Mouse (Mus musculus): ENCODE data around the gene Npy2r. TPM values are rescaled to one million over a fixed set of nuclear protein-coding genes. Genes with fewer than 3 reads are reported as not detected.
A peak's percentile ranks its signal among the peaks of the same experiment; 100 is the strongest.

The Npy2r gene
- 2.2 and 2.7 TPM in 2 replicates for polyA plus RNA-seq (2015; fragmentation: Nextera tagmentation; extraction: Ambion mirVana)

GRCm38 (mm10) chr3:82547908-82548721 is at the start of gene Npy2r:
TSS of gene Npy2r (minus strand) at chr3:82548084.
- under 1% methylated on average over 32 of the region's 32 CpGs for WGBS
- peak within 1 kb of the TSS; percentile 70 for H3K4me2 ChIP-seq
- H3K36me3 ChIP-seq = no peaks in the 10 kb centered on the region
- H3K4me1 ChIP-seq (replicated peaks) = peaks cover 15% of the 10 kb centered on the region
- peak; percentile 76 for ATAC-seq (ENCODE audit: low FRiP score, low read depth)
- H3K27ac ChIP-seq (replicated peaks) = no peak within 1 kb of the TSS
- no peaks in the 10 kb centered on the region for H3K9me3 ChIP-seq
- peak within 1 kb of the TSS; percentile 39 for H3K9ac ChIP-seq
- H3K4me3 ChIP-seq = peak within 1 kb of the TSS; percentile 46
- no peaks in the 10 kb centered on the region for H3K27me3 ChIP-seq

- H3K4me3 ChIP-seq = no peak overlapping the region
- H3K27ac ChIP-seq (replicated peaks) = no peak overlapping the region
- H3K9me3 ChIP-seq = no peaks in the 10 kb centered on the region
- no peaks in the 10 kb centered on the region for H3K36me3 ChIP-seq
- H3K4me2 ChIP-seq = no peak overlapping the region
- 0 out of 2 replicates have a peak, but pooled peaks cover 4% of the 10 kb centered on the region for H3K4me1 ChIP-seq (replicated peaks)
- ATAC-seq (ENCODE audit: low FRiP score, low read depth) = no peak
- H3K9ac ChIP-seq = no peak overlapping the region
- H3K27me3 ChIP-seq = no peaks in the 10 kb centered on the region
- WGBS = 59% methylated on average over 3 of the region's 3 CpGs
These were observed 9.9 kb upstream of the Npy2r start for GRCm38 (mm10) chr3:82557786-82558185.

GRCm38 (mm10) chr3:82556311-82556828 is 8.5 kb upstream of the Npy2r start:
- Histone ChIP-seq H3K27me3 (no peaks in the 10 kb centered on the region), H3K4me2 (no peak overlapping the region), H3K9me3 (no peaks in the 10 kb centered on the region), H3K4me3 (no peak overlapping the region), H3K9ac (no peak overlapping the region), H3K27ac (replicated peaks) (no peak overlapping the region), H3K4me1 (replicated peaks) (0 out of 2 replicates have a peak, but pooled peaks cover 4% of the 10 kb centered on the region), H3K36me3 (no peaks in the 10 kb centered on the region)
- 86% methylated on average over 2 of the region's 2 CpGs for WGBS
- ATAC-seq (ENCODE audit: low FRiP score, low read depth) = no peak

- no peak overlapping the region for H3K27ac ChIP-seq (replicated peaks)
- H3K9ac ChIP-seq = no peak overlapping the region
- H3K4me3 ChIP-seq = no peak overlapping the region
- H3K9me3 ChIP-seq = no peaks in the 10 kb centered on the region
- ATAC-seq (ENCODE audit: low FRiP score, low read depth) = no peak
- H3K27me3 ChIP-seq = no peaks in the 10 kb centered on the region
- WGBS = 92% methylated on average over 5 of the region's 5 CpGs
- H3K4me1 ChIP-seq (replicated peaks) = peaks cover 15% of the 10 kb centered on the region
- no peaks in the 10 kb centered on the region for H3K36me3 ChIP-seq
- no peak overlapping the region for H3K4me2 ChIP-seq
These were observed 2.0 kb upstream of the Npy2r start for GRCm38 (mm10) chr3:82549932-82550331.

GRCm38 (mm10) chr3:82548753-82549152 is 869 bp upstream of the Npy2r start:
- no peaks in the 10 kb centered on the region for H3K9me3 ChIP-seq
- H3K9ac ChIP-seq = peak overlapping the region; percentile 39; the same call in 1 of the 2 replicates
- H3K4me1 ChIP-seq (replicated peaks) = peaks cover 15% of the 10 kb centered on the region
- 2% methylated on average over 9 of the region's 9 CpGs for WGBS
- H3K27me3 ChIP-seq = no peaks in the 10 kb centered on the region
- peak overlapping the region; percentile 46 for H3K4me3 ChIP-seq
- peak; percentile 59; the same call in 1 of the 2 replicates for ATAC-seq (ENCODE audit: low FRiP score, low read depth)
- H3K4me2 ChIP-seq = peak overlapping the region; percentile 70
- no peak overlapping the region for H3K27ac ChIP-seq (replicated peaks)
- no peaks in the 10 kb centered on the region for H3K36me3 ChIP-seq

GRCm38 (mm10) chr3:82541449-82541848 is 6.4 kb downstream of the Npy2r start:
- Histone ChIP-seq H3K4me2 (no peak overlapping the region), H3K4me1 (replicated peaks) (no peaks in the 10 kb centered on the region), H3K27me3 (no peaks in the 10 kb centered on the region), H3K9me3 (no peaks in the 10 kb centered on the region), H3K36me3 (no peaks in the 10 kb centered on the region), H3K9ac (no peak overlapping the region), H3K4me3 (no peak overlapping the region), H3K27ac (replicated peaks) (no peak overlapping the region)
- 94% methylated on average over 2 of the region's 2 CpGs for WGBS
- no peak for ATAC-seq (ENCODE audit: low FRiP score, low read depth)

- H3K36me3 ChIP-seq = no peaks in the 10 kb centered on the region
- H3K9me3 ChIP-seq = no peaks in the 10 kb centered on the region
- no peak overlapping the region for H3K9ac ChIP-seq
- no peak overlapping the region for H3K4me3 ChIP-seq
- 90% methylated on average over 5 of the region's 5 CpGs for WGBS
- no peak overlapping the region for H3K4me2 ChIP-seq
- ATAC-seq (ENCODE audit: low FRiP score, low read depth) = no peak
- H3K27me3 ChIP-seq = no peaks in the 10 kb centered on the region
- H3K4me1 ChIP-seq (replicated peaks) = no peaks in the 10 kb centered on the region
- no peak overlapping the region for H3K27ac ChIP-seq (replicated peaks)
These were observed 7.9 kb downstream of the Npy2r start for GRCm38 (mm10) chr3:82539951-82540350.

GRCm38 (mm10) chr3:82524792-82525191 is 23.1 kb downstream of the Npy2r start:
- Histone ChIP-seq H3K9ac (no peak overlapping the region), H3K4me3 (no peak overlapping the region), H3K4me2 (no peak overlapping the region), H3K27me3 (no peaks in the 10 kb centered on the region), H3K4me1 (replicated peaks) (no peaks in the 10 kb centered on the region), H3K9me3 (no peaks in the 10 kb centered on the region), H3K36me3 (no peaks in the 10 kb centered on the region), H3K27ac (replicated peaks) (no peak overlapping the region)
- 80% methylated on average over 1 of the region's 1 CpGs for WGBS
- no peak for ATAC-seq (ENCODE audit: low FRiP score, low read depth)

- WGBS = 86% methylated on average over 4 of the region's 4 CpGs
- no peak for ATAC-seq (ENCODE audit: low FRiP score, low read depth)
- H3K4me2 ChIP-seq = no peak overlapping the region
- H3K27me3 ChIP-seq = no peaks in the 10 kb centered on the region
- no peak overlapping the region for H3K4me3 ChIP-seq
- H3K9ac ChIP-seq = no peak overlapping the region
- H3K4me1 ChIP-seq (replicated peaks) = no peaks in the 10 kb centered on the region
- no peak overlapping the region for H3K27ac ChIP-seq (replicated peaks)
- H3K9me3 ChIP-seq = no peaks in the 10 kb centered on the region
- no peaks in the 10 kb centered on the region for H3K36me3 ChIP-seq
These were observed 49.9 kb downstream of the Npy2r start for GRCm38 (mm10) chr3:82498006-82498405.

Other genes starting within 250 kb of the Npy2r start
- gene Map9, start 190.0 kb downstream of the Npy2r start, polyA plus RNA-seq (2015; fragmentation: Nextera tagmentation; extraction: Ambion mirVana) = 92.1 and 95.5 TPM in 2 replicates